Mouse (Mus musculus) cerebellum, adult 11 months (tissue): Measurements from ENCODE around the gene Hspe1.
"Not testable (repeated sequence)": the region's sequence is repeated elsewhere in the genome, so short reads cannot be mapped to it uniquely, and the experiment has no call there.

Source experiments
- DNase-seq: peaks from one replicate; pipeline ENCODE4 v3.0.0; 2022

The Hspe1 gene

DNA sequence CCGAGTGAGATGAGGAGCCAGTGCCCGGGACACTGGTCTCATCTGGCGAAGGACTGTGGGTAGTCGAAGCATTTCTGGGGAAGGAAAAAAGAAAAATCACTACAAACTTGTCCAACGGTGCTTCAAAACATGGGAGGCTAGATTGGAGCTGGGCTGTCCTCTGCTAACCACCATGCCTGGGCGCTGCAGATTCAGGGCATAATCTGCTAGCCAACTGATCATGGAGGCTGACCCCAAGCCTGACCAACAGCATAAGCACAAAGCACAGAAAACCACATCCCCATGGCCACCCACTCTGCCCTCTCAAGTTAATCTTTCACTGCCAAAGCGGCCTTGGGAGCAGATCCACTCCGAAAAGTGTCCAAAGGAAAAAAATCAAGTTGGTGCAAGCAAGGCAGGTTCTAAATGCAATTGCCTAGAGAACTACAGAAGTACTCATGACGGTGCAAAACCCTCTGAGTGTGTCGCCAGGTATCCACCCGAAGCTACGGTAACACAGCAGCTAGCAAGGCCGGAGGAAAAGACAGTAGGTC, 998 bp upstream of the Hspe1 start:
- DNase-seq: no peak

DNA sequence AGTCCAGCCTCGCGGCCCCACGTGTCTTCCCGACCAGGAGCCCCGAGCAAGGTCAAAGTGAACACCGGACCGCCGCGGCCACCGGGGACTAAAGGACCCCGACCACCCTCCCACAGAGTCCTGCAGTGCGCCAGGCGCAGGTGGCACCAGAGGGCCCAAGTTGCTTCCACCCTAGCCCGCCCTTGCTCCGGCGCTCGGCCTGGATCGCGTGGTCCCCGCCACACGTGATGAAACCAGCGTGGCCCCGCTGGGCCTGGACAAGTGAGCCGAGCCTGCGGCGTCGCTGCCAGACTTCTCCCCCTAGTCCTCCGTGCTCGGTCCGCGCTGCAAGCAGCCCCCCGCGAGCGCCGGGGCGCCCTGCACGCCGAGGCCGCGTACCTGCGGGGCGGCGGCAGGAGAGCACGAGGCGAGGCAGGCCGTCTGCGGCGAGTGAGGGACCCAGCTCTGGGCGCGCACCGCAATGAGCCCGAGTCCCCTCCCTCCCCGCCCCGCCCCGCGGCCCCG, 479 bp upstream of the Hspe1 start:
- DNase-seq: peak; percentile 68

DNA sequence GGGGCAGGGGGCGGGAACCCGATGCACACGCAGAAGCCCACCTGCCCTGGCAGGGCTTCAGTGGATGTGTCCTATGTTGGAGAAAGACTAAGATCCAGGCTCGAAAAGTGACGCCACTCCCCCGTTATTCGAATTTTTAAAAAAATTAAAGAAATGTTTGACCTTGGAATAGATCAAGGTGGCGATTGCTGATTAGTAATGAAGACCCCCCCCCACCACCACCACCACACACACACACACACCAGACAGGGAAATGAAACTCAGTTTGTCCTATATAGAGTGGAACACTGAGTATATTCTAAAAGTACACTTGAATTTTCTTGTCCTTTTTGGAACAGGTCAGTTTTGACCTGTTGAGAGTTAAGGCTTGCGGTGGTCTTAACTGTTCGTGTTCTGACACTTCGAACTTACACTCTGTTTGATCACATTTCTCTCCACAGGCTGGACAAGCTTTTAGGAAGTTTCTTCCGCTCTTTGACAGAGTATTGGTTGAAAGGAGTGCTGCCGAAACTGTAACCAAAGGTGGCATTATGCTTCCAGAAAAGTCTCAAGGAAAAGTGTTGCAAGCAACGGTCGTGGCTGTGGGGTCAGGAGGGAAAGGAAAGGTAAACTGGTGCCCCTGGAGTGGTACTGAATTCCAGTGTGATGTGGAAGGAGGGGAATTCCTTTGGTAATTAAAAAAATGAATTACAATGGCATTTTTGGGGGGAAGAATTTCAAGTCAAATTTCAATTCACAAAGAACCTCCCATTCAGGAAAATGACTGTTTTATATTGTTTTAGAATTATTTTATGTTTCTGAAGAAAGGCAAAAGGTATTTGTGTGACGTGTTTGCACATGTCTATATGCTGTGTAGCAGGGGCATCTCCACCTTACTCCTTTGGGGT, 922 bp downstream of the Hspe1 start:
- no peak for DNase-seq

DNA sequence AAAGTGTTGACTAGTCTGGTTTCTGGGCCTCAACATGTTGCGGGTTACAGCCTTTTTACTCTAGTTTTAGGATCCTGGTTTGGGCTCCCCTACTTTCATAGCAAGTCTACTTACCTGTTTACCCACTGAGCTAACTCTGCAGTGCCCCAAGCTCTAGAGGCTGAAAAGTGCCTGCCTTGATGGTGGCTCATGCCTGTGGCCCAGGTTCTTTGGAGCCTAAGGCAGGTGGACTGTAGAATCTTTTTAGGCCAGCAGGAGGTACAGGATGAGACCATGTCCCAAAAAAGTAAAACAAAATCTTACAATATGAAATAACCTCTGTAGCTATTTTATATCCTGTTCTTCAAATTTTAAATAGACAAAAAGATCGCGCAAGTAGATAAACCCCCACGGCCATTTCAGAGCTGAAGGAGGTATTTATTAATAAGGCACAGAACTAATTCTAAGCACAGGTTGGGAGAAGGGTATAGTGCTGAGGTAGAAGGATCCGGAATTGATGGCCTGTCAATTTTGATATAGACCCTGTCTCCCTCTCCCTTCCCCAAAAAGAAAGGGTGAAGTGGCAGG, 1.6 kb downstream of the Hspe1 start:
- DNase-seq: no peak

DNA sequence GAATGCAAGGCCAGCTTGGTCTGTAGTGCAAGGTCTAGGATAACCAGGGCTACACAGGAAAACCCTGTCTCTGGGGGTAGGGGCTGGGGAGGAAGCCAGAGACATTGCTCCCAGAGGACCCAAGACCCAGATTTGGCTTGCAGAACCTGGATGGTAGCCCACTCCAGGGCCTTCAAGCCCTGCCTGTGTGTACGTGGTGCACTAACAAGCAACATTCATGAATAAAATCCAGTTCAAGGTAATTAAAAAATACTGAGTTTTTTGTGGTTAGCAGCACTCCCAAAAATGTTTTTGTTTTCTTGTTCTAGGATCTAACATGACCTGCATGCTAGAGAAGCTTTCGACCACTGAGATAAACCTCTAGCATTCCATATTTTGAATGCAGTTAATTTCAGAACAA, 4.1 kb downstream of the Hspe1 start:
- no peak for DNase-seq

DNA sequence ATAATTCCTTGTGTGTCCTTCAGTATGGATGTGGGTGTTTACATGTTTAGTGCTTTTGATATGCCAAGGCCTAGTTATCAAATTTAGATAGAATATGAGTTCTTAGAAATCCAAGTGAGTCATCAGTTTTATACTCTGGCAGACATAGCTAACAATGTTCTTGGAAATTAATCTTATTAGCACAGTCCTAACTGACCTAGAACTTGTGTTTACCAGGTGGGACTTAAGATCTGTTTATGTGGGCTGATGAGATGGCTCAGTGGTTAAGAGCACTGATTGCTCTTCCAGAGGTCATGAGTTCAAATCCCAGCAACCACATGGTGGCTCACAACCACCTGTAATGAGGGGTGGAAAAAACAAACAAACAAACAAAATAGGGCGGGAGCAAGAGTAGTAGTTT, 4.5 kb downstream of the Hspe1 start:
- no peak for DNase-seq

DNA sequence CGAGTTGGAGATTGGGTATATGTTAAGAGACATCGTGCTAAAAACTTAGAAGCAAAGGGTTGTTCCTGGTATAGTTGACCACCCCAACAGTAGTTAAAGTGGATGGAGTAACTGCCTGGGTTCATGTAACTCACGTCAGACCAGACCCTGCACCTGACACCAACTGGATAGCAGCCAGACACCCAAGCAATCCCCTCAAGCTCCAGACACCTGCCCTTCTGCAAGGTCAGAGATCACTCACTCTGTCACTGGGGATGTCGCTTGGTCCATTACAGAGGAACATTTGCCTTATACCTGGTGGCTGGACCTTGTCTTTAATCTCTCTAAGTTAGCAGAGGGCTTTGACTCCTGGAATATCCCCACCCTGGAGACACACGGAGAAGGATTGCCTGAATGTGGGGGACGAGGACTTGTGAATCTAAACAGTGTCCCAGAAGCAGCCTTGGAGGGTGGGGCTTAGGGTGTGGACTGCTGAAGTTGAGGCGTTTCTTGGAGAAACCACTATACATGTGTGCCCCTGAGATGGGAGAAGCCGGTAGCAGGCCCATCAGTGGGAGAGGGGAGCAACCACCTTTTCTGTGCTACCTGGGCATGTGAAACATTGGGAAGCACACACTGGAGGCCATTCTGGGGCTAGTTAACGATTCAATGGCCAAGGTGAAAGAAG, 19.1 kb downstream of the Hspe1 start:
- no peak for DNase-seq

DNA sequence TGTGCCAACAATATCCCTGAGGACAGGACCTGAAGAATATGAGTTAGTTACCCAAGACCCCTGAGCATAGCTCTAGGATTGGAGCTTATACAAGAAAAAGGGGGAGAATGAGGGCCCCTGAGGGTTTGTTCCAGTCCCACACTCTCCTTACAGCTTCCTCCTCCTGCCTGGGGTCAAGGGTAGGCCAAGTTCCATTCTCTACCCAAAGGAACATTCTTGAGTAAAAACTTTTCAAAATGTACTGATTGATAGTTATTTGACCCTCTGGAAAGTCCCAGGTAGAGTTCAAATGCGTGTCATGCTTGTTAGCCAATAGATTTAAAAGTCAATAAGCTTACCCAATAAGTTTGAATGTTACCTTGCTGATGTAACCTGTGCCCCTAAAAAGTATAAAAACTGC, 19.7 kb downstream of the Hspe1 start:
- DNase-seq: no peak

DNA sequence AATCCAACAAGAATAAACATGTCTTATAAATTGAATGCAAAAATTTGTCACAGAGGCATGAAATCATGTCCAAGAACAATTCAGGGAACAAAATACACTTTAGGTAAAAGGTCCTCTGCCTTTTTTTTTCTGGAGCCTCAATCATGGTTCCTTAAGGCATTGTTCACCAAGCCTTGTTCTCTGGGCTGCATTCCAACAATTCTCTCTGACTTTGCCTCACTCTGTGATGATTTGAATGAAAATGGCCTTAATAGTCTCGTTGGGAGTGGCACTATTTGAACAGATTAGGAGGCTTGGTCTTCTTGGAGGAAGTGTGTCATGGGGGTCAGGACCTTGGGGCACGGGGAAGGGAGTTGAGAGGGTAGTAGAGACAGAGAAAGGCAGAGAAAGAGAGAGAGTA, 20.5 kb downstream of the Hspe1 start:
- DNase-seq: no peak

DNA sequence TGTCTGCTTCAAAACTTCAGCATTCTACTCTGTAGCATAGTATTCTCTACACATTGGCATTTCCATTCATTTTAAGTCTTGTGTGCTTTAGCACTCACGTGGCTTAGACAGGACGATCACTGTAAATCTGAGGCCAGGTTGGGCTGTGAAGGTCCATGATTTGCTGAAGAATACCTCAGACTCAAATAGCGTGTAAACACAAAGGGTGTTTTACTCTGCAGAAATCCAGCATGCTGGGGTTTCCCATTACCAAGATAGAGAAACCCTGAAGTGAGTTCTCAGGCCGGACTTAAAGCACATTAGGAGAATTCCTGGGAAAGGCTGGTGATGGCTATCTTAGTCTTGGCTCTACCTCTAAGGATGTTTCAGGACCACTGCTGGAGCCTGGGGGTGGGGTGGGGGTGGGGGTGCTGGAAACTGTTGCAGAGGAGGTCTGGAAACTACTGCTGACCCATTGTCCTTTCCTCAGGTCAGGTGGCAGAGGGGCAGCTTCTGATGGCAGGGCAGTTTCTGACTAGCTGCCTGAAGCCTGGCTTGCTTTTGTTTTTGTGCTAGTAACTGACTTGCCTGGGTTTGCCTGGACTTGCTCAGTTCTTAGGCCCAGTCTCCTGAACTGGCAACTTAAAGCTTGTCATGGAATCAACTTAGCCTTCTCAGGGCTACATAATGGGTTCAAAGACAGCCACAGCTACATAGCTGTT, 21.3 kb downstream of the Hspe1 start:
- no peak for DNase-seq

DNA sequence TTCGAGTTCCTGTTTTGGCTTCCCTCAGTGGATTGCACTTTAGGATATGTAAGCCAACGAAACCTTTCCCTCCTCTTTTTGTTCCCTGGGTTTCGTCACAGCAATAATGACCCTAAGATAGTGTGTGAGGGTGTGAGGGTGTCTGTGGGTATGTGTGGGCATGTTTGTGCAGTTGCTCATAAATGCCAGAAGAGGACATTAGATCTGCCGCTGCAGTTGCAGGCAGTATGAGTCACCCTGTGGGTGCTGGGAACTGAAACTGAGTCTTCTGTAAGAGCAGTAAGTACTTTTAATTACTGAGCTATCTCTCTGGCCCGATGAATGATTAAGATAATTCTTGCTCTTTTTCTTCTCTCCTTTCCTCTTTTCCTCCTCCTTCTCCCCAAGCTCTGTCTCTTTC, 35.1 kb downstream of the Hspe1 start:
- DNase-seq: no peak

DNA sequence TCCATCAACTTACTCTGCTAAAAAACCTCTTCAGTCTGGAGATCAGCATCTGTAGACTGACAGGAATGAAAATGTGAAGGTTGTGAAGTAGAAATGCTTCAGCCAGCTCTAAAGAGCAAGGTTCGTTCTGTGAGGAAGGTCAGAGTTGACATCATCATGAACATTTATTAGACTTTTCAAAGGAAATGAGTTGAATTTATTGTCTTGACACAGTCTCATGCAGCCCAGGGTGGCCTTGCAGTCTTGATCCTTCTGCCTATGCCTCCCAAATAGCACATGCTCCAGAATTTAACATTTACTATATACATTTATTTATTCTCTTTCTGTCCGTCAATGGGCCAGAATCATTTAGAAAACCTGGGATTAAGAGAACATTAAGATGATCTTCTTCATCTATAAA, 35.6 kb downstream of the Hspe1 start:
- DNase-seq: no peak

DNA sequence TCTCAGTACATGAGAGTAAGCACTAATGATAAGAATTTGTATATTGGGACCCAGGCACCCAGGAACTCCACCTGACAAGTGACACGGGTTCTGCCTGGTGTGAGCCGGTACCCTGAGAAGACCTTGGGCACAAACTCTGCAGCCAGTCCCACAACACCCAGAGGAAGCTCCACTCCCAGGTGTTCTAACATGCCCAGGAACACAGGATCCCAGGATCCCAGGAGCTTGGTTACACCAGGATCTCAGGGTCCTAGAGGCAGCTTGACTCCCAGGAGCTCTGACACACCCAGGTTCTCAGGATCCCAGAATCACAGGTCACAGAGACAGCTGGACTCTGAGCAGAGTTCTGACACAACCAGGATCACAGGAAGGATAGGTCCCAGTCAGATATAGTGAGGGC, 36.2 kb downstream of the Hspe1 start:
- DNase-seq: not testable (repeated sequence)

DNA sequence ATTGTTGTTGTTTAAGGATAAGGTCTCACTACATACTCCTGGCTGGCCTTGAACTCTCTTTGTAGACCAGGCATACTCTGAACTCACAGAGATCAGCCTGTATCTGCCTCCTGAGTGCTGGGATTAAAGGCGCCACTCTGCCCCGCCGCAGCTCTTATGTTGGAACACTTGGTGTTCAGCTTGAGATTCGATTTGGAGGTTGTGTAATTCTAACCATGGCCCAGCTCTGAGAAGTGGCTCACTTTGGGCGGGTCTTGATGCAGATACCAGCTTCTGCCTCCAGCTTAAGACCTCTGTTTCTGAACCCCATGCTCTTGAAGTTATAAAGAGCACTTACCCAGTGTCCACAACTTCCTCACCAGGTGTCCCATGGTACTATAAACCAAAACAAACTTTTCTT, 41.8 kb downstream of the Hspe1 start:
- no peak for DNase-seq

DNA sequence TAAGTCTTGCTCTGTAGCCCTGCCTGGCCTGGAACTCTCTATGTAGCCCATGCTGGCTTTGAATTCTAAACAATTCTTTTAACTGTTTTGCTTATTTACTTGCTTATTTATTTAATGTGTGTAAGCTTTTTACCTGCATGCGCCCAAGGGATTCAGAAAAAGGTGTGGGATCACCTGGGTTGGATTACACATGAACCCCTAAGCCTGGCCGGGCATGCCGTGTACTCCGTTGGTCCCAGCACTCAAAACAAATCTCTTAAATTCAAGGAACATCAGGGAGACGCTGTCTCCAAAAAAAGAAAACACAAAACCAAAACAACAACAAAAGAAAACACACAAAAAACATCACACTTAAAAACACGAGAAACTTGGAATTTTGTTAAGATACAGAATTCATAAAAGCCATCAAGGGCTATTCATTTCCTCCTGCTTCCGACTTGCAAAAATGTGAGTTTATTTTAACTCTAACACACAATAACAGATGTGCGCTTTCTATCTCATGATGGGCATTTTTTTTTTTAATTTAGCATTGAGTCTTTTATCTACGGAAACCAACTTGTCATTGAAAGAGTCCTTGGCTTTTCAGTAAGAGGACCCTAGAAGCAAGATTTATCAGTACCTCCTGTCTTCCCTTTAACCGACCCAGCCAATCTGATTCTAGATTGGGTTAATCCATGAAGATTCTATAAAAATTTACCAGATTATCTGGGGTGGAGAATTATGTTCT, 42.4 kb downstream of the Hspe1 start:
- DNase-seq: no peak

DNA sequence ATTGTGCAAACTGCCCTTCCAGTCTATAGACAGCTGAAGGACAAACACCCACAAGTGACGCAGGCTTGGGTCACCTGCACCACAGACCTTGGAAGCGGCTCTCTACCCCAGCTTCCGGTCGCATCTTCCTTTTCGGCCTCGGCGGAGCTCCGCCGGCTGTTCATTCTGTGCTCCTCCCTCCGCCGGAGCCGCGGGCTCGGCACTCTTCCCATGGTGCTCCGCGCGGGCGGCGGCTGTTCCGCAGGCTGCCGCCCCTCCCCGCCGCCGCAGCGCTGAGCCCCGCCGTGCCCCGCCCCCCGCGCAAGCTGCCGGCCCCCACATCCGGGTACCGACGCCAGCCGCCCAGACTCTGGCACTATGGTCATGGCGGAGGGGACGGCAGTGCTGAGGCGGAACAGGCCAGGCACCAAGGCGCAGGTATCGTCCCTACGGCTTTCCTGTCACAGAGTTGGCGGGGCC, 43.0 kb downstream of the Hspe1 start, which contains the start of gene Mob4:
Gene Mob4, plus strand, starts transcription at position 289 of the 459 bp plus-strand sequence.
- peak; percentile 93 for DNase-seq

DNA sequence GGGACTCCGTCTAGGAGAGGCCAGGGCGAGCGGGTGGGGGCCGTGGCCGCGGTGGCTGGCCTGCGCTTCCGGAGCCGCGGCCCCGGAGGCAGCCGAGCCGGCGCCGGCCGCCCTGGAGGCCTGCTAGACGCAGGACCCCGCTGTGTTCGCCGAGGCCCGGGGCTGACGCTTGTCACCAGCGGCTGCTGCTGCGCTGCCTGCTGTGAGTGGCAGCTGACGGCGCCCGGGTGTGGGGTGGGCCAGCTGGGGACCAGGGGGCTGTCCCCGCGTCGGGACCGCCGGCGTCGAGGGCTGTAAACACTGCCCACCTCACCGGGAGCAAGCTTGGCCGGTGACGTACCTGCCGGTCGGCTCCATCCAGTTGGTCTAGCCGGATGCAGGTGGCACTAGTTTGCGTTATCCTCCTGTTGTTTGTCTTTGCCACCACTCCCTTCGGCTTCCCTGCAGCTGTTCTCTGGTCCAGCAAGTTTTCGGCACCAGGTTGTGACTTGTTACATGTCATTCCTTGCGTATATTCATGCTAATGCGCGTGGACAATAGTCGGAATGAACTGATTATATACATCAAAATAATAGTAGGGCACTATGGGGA, 43.6 kb downstream of the Hspe1 start:
- no peak for DNase-seq

DNA sequence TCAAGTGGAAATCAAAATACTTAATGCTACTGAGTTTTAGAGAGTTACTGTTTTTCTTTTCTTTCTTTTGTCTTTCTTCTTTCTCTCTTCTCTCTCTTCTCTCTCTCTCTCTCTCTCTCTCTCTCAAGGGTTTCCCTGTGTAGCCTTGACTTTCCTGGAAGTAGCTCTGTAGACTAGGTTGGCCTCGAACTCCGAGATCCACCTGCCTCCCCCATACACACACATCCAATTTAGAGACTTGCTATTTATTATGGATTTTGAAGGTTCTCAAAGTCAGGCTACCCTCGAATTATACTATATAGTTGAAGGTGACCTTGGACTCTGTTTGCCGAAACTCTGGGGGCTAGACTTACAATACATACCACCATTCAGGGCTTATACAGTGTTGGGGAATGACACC, 44.4 kb downstream of the Hspe1 start:
- DNase-seq: no peak

DNA sequence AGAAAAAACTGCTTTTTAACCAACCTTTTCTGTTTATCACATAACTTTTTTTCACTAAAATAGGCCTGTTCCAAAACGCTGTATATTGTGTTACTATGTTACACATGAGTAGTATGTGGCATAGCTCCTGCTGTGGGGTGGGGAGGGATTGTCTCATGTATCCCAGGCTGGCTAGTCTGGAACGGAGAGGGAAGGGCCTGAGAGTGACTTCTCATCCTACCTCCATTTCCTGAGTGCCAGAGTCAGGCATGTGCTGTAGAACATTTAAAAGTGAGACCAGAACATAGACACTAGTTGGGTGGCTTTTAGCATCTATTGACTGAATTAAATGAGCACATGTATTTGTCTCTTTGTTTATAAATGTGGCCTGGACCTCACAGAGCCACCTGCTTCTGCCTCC, 45.2 kb downstream of the Hspe1 start:
- DNase-seq: no peak

DNA sequence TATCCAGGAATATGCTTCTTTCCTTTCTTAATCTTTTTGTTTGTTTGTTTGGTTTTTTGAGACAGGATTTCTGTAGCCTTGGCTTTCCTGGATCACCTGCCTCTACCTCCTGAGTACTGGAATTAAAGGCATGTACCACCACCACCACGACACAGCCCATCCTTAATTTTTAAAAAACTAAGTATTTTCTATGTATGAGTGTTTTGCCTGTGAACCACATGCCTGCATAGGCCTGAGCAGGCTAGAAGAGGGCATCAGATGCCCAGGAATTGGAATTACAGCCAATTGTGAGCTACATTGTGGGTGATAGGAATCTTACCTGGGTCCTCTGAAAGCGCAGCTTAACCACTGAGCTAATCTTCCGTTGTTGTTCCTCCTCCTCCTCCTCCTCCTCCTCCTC, 46.4 kb downstream of the Hspe1 start:
- no peak for DNase-seq

DNA sequence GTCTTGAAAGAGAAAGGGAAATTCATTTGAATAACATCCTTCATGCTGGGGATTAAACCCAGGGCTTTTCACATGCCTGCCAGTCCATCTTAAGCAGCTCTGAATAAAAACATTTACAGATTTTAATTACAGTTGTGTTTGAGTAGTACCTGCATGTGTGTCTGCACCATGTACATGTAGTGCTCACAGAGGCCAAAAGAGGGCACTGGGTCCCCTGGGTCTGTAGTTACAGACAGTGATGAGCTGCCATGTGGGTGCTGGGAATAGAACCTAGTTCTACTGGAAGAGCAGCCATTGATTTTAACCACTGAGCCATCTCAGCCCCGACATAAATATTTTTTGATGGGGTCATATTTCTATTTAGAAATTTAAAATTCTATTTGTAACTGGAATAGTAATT, 47.9 kb downstream of the Hspe1 start:
- DNase-seq: no peak
